Mouse (Mus musculus) heart, postnatal 10 days (tissue): ENCODE measurements around the gene Kat2a. TPM values are rescaled to one million over a fixed set of nuclear protein-coding genes. Genes with fewer than 3 reads are reported as not detected.
"Not testable (repeated sequence)": the region's sequence is repeated elsewhere in the genome, so short reads cannot be mapped to it uniquely, and the experiment has no call there.

Source experiments
- DNase-seq, 2 experiments: peaks; one replicate each; pipeline ENCODE4 v3.0.0; 2021
- intact Hi-C: fragments of 180-260 bp; cut with DNase I; formaldehyde crosslinking; loops from one replicate; pipeline ENCODE4 v1.15.1; 2025
- total RNA-seq, 2 experiments: library from RNA; stranded (reverse); gene quantifications; 2 replicates each; pipeline ENCODE4 v1.2.3; 2021

The Kat2a gene
- total RNA-seq, 2 experiments from 2014 or later = 16.1 to 16.6 TPM

- intact Hi-C loops = no loop called here
- no peak for DNase-seq
These were observed 26.9 kb downstream of the Kat2a start for GRCm38 (mm10) chr11:100685371-100685770.

GRCm38 (mm10) chr11:100684084-100684483 is 28.2 kb downstream of the Kat2a start:
- DNase-seq = no peak

GRCm38 (mm10) chr11:100682526-100682925 is 29.7 kb downstream of the Kat2a start:
- no peak for DNase-seq
- intact Hi-C loops = no loop called here

More at GRCm38 (mm10) chr11:100684084-100684483, 28.2 kb downstream of the Kat2a start:
- intact Hi-C loops = no loop called here

- no peak for DNase-seq
- intact Hi-C loops = no loop called here
These were observed 30.4 kb downstream of the Kat2a start for GRCm38 (mm10) chr11:100681826-100682225.

- intact Hi-C loops = no loop called here
- DNase-seq = no peak
These were observed 34.5 kb downstream of the Kat2a start for GRCm38 (mm10) chr11:100677810-100678209.

GRCm38 (mm10) chr11:100673169-100673568 is 39.1 kb downstream of the Kat2a start:
- DNase-seq = peak; percentile 69 to 71

DNA sequence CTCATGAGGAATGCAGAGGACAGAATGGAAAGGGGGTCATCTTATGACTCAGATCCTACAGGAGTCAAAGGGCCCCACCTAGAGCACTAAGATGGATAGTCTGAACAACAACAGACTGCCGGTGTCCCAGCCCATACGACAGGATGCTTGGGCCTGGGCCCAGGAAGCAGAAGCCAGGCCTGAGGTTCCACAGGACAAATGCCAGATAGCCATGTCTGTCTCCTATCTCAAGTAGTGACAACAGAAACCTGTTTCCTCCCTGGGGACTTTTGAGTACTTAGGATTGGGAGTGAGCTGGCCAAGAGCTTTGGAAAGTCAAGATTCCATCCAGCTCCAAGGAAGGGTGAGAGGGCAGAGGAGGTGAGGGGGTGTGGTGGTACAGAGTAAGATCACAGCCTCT is 40.3 kb downstream of the Kat2a start:
- intact Hi-C loops = no loop called here
- DNase-seq = peak; percentile 61 to 67

More at GRCm38 (mm10) chr11:100673169-100673568, 39.1 kb downstream of the Kat2a start:
- intact Hi-C loops = no loop called here

DNA sequence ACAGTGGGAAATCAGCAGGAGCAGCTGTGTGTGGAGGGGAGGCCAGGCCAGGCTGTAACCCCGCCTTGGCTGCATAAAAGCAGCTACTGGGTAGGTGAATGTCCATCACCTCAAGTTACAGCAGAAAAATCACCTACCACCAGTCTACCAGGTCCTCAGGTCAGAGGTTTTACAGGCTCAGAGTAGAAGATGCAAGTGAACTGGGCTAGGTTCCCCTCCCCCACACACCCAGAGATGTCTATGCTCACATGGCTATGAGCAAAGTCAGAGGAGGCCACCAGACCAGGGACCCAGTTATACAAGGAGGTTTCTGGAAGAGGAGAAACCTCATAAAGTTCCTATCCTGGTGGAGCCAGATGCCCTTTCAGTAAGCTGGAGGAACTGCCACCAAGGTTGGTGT is 41.2 kb downstream of the Kat2a start:
- intact Hi-C loops = no loop called here
- no peak for DNase-seq

GRCm38 (mm10) chr11:100659806-100660205 is 52.5 kb downstream of the Kat2a start:
- no peak for DNase-seq
- intact Hi-C loops = no loop called here

DNA sequence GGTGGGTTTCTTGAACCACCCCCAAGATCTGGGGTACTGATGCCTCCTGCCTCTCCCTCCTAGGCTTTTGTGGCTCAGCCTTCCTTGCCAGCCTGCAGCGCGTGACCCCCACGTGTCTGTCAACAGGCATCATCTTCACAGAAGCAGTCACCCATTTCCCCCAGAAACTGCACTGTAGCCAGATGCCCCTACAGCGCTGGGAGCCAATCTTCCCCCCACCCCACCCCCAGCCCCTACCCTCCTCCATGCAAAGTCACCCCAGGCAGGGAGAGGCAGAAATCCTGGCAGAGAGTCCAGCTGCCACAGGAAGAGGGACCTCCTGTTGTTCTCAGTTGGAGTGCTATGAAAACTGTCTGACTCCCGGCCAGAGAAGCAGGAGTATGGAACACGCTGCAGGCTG is 55.8 kb downstream of the Kat2a start:
- DNase-seq = peak in 1 of 2 experiments; percentile 35
- intact Hi-C loops = no loop called here

DNA sequence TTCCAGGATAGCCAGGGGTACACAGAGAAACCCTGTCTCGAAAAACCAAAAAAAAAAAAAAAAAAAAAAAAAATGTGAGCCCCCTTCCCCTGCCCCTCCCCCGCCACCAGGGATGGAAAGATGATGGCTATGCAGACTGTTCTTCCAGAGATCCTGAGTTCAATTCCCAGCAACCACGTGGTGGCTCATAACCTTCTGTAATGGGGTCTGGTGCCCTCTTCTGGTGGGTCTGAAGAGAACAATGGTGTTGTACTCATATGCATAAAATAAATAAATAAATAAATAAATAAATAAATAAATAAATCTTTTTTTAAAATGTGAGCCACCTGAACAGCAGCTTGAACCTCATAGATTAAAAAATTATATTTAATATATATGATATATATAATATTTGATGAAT is 56.7 kb downstream of the Kat2a start:
- DNase-seq, intact Hi-C loops: not testable (repeated sequence)

Other genes starting within 250 kb of the Kat2a start
- gene Klhl11, start 239.7 kb downstream of the Kat2a start, total RNA-seq = 10 to 100 TPM; 12.9 to 13.9 TPM
- gene Acly, start 184.5 kb downstream of the Kat2a start, total RNA-seq = 10 to 100 TPM; 47.8 to 51.1 TPM
- under 1 TPM; 0.17 to 0.38 TPM for gene Ttc25, start 166.9 kb downstream of the Kat2a start, total RNA-seq
- gene Cnp, start 137.6 kb downstream of the Kat2a start, total RNA-seq = 1 to 10 TPM; 6.1 to 7.1 TPM
- gene Nkiras2, start 93.2 kb downstream of the Kat2a start, total RNA-seq = 10 to 100 TPM; 53.7 to 63.9 TPM
- gene Dnajc7, start 92.3 kb downstream of the Kat2a start, total RNA-seq = 100 to 1,000 TPM; 199 to 207 TPM
- under 1 TPM; 0.30 to 0.65 TPM for gene Zfp385c, start 20.0 kb downstream of the Kat2a start, total RNA-seq
- under 1 TPM; 0.42 to 0.50 TPM for gene Dhx58, start 8.2 kb downstream of the Kat2a start, total RNA-seq
- not detected for gene Hspb9, start 1.4 kb upstream of the Kat2a start, total RNA-seq
- 10 to 100 TPM; 85.3 to 97.8 TPM for gene Rab5c, start 25.8 kb upstream of the Kat2a start, total RNA-seq
- gene Kcnh4, start 47.5 kb upstream of the Kat2a start, total RNA-seq = not detected
- gene Hcrt, start 50.5 kb upstream of the Kat2a start, total RNA-seq = not detected
- gene Ghdc, start 58.5 kb upstream of the Kat2a start, total RNA-seq = 10 to 100 TPM; 10.4 to 12.6 TPM
- 10 to 100 TPM; 52.1 to 58.6 TPM for gene Stat5b, start 138.3 kb upstream of the Kat2a start, total RNA-seq
- 10 to 100 TPM; 22.9 to 26.9 TPM for gene Stat5a, start 146.9 kb upstream of the Kat2a start, total RNA-seq
- gene Stat3, start 227.1 kb upstream of the Kat2a start, total RNA-seq = 100 to 1,000 TPM; 110 to 117 TPM